Comparison of ENCODE assay signal across 9 mouse cellular contexts in the genomic region with DNA sequence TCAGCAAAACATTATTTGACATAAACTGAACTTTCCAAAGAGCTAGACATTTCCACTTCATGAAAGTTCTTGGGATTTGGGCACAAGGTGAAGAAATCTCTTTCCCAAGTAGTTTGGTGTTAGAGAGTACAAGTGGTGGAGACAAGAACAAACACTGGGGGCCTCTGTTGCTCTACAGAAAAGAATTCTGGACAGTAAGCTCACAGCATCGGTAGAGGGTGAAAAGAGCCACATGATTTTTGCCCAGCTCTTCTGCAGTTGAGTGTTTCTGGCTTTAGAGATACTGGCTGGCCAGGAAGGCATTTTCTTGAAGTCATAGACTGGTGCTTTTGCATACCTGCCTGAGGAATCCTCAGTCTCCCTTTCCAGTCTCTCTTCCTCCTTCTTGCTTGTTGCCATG.
A peak's percentile ranks its signal among the peaks of the same experiment; 100 is the strongest.
DNase-seq lines count a peak whose midpoint lies in the region; ATAC-seq and TF ChIP-seq lines count a peak whose summit lies in the region.
"Had no signal": no experiment of that assay in that cellular context is flagged by ENCODE, and none has a peak within 500 bp of the region (broad histone marks: within the 10 kb centered on the region; RNA-seq: fewer than 3 reads in every experiment).

No protein-coding gene starts in this region.

- no peaks in the 10 kb centered on the region for H3K27me3 ChIP-seq in MEL (ENCODE audit: control insufficient read depth in 1 of 2, insufficient read depth in 2 of 2, low read length in 2 of 2)

- no peak for TF ChIP-seq EP300 in MEL (IDR thresholded peaks at IDR 0.05; ENCODE audit: low read depth in 1 of 2, low read length in 2 of 2)

- H3K4me1 ChIP-seq in MEL (ENCODE audit: control insufficient read depth in 1 of 2, insufficient read depth in 2 of 2, low read length in 2 of 2) = no peaks in the 10 kb centered on the region
- H3K4me1 ChIP-seq: limb, embryonic 12.5 days had no signal

- H3K4me3 ChIP-seq in MEL (ENCODE audit: control insufficient read depth in 1 of 2, insufficient read depth in 1 of 2, low read depth in 2 of 2, low read length in 2 of 2) = no peak overlapping the region
- H3K4me3 ChIP-seq: limb, embryonic 12.5 days had no signal

- peak; percentile 4; the same call in 1 of the 2 replicates for TF ChIP-seq RAD21 in MEL (IDR thresholded peaks at IDR 0.05; ENCODE audit: low read depth, low read length)

- H3K36me3 ChIP-seq in MEL (ENCODE audit: control insufficient read depth in 1 of 2, insufficient read depth in 2 of 2, low read length in 2 of 2) = no peaks in the 10 kb centered on the region
- H3K36me3 ChIP-seq: limb, embryonic 12.5 days had no signal

- ATAC-seq in inflammation-experienced regulatory T-cells, adult 6 months = no peak
- no peak for ATAC-seq in erythroblast, adult 5-6 weeks (replicated peaks; ENCODE audit: low FRiP score, poor library complexity, severe bottlenecking)

- H3K9me3 ChIP-seq in MEL (replicated peaks; ENCODE audit: insufficient read depth, low read length) = no peaks in the 10 kb centered on the region
- H3K9me3 ChIP-seq: limb, embryonic 12.5 days had no signal

- no peak overlapping the region for H3K27ac ChIP-seq in MEL (ENCODE audit: control insufficient read depth, low read depth, low read length)
- H3K27ac ChIP-seq: limb, embryonic 12.5 days had no signal

- TF ChIP-seq POLR2A in MEL (IDR thresholded peaks at IDR 0.05; ENCODE audit: control insufficient read depth in 1 of 2, insufficient read depth in 1 of 2, low read depth in 1 of 2, low read length in 2 of 2, poor library complexity in 1 of 2) = no peak

- no peak overlapping the region for H3K9ac ChIP-seq in MEL (ENCODE audit: control insufficient read depth, low read depth, low read length, poor library complexity, severe bottlenecking)
- H3K9ac ChIP-seq: limb, embryonic 12.5 days had no signal

- H3K79me2 ChIP-seq in MEL (ENCODE audit: control insufficient read depth, insufficient read depth, low read length, poor library complexity) = no peaks in the 10 kb centered on the region

- DNase-seq in embryo, embryonic 10 days (ENCODE audit: low spot score) = peak; percentile 10
- DNase-seq in embryo, embryonic 9.5 days (ENCODE audit: extremely low spot score) = no peak
- peak; percentile 15 for DNase-seq in layer of hippocampus, adult 11-12 months (ENCODE audit: low spot score)
- DNase-seq in layer of hippocampus, adult 9-11 months = no peak
- no peak for DNase-seq in MEL (ENCODE audit: low read depth, low spot score)
- peak; percentile 45 for DNase-seq in embryo, embryonic 10.5 days (ENCODE audit: low spot score)

- TF ChIP-seq CTCF in MEL (IDR thresholded peaks at IDR 0.05 in 2 of 3, conservative IDR thresholded peaks at IDR 0.05 in 1 of 3; ENCODE audit: control insufficient read depth in 1 of 3, insufficient read depth in 1 of 3, low read depth in 2 of 3, low read length in 3 of 3, poor library complexity in 1 of 3, severe bottlenecking in 1 of 3) = peak in 1 of 3 experiments; percentile 9; a peak in 1 of 6 replicates

TF ChIP-seq in MEL, 35 proteins besides CTCF, POLR2A, EP300 and RAD21:
- no peak for TF ChIP-seq POLR2AphosphoS2 (IDR thresholded peaks at IDR 0.05; ENCODE audit: low read length)

Comparison
In these comparisons a context has a peak if more than half of its experiments do, and no peak if none do; other contexts are left out.
1. DNase-seq: peak in embryo, embryonic 10 days (single experiment), layer of hippocampus, adult 11-12 months (single experiment) and embryo, embryonic 10.5 days (single experiment); none in embryo, embryonic 9.5 days (single experiment), layer of hippocampus, adult 9-11 months (single experiment) and MEL (single experiment).